Mouse (Mus musculus): ENCODE results near the gene Sucnr1. TPM values are rescaled to one million over a fixed set of nuclear protein-coding genes. Genes with fewer than 3 reads are reported as not detected.

Gene Sucnr1
- polyA plus RNA-seq, 1 experiment: 0.67 TPM

DNA sequence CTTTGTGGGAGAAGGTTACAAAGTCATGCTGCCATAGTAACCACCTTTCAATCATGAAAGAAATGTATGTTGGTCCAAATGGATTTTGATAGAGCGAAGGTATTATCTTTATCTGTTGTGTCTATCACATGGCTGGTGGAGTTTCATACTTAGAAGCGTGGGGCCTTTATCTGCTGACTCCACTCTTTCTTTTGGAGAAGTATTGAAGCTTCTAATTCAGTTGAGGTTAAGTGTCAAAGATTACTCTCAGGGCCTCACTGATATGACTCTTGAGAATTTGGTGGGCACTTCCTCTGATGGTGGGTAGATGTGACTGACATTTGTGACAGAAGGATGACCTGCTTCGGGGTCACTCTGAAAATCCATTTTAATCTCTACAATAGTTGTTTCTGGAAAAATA lies 26.1 kb downstream of the Sucnr1 start:
- WGBS: 88% methylated on average over 3 of the region's 3 CpGs
- H3K4me3 ChIP-seq (ENCODE audit: control insufficient read depth, insufficient read depth, low read length): no peak overlapping the region
- no peak for DNase-seq
- no peaks in the 10 kb centered on the region for H3K36me3 ChIP-seq (ENCODE audit: control insufficient read depth, insufficient read depth, low read length)
- TF ChIP-seq POLR2A (IDR thresholded peaks at IDR 0.05; ENCODE audit: control insufficient read depth, extremely low read depth, insufficient read depth, low read length, poor library complexity) (no peak), CTCF (IDR thresholded peaks at IDR 0.05; ENCODE audit: borderline replicate concordance, control insufficient read depth, extremely low read depth, insufficient read depth, low read length, poor library complexity) (no peak)
- no peaks in the 10 kb centered on the region for H3K27me3 ChIP-seq (ENCODE audit: control insufficient read depth, insufficient read depth, low read length)
- H3K4me1 ChIP-seq (replicated peaks; ENCODE audit: control insufficient read depth, insufficient read depth, low read length): no peaks in the 10 kb centered on the region
- H3K27ac ChIP-seq (ENCODE audit: control insufficient read depth, insufficient read depth, low read length): no peak overlapping the region

DNA sequence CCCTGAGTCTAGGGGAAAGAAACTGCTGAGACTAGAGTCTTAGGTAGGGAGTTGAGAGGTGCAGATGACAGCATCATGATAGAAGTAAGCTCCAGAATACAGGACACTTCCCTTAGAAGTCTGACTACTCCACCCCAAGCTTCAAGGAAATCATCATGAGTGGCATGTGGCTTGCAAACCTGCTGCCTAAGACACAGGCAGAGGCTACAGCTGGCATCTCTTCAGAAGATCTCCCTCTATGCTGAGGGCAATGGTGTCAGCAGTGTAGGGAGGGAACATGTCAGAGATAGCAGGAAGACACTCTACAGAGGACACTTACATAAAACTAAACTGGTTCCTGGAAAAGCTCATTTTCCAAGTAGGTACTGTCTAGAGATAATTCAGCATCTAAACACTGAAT lies 27.1 kb downstream of the Sucnr1 start:
- Histone ChIP-seq H3K4me3 (ENCODE audit: control insufficient read depth, insufficient read depth, low read length) (no peak overlapping the region), H3K36me3 (ENCODE audit: control insufficient read depth, insufficient read depth, low read length) (no peaks in the 10 kb centered on the region), H3K27me3 (ENCODE audit: control insufficient read depth, insufficient read depth, low read length) (no peaks in the 10 kb centered on the region), H3K27ac (ENCODE audit: control insufficient read depth, insufficient read depth, low read length) (no peak overlapping the region), H3K4me1 (replicated peaks; ENCODE audit: control insufficient read depth, insufficient read depth, low read length) (no peaks in the 10 kb centered on the region)
- TF ChIP-seq POLR2A (IDR thresholded peaks at IDR 0.05; ENCODE audit: control insufficient read depth, extremely low read depth, insufficient read depth, low read length, poor library complexity): no peak
- TF ChIP-seq CTCF (IDR thresholded peaks at IDR 0.05; ENCODE audit: borderline replicate concordance, control insufficient read depth, extremely low read depth, insufficient read depth, low read length, poor library complexity): no peak
- no peak for DNase-seq

DNA sequence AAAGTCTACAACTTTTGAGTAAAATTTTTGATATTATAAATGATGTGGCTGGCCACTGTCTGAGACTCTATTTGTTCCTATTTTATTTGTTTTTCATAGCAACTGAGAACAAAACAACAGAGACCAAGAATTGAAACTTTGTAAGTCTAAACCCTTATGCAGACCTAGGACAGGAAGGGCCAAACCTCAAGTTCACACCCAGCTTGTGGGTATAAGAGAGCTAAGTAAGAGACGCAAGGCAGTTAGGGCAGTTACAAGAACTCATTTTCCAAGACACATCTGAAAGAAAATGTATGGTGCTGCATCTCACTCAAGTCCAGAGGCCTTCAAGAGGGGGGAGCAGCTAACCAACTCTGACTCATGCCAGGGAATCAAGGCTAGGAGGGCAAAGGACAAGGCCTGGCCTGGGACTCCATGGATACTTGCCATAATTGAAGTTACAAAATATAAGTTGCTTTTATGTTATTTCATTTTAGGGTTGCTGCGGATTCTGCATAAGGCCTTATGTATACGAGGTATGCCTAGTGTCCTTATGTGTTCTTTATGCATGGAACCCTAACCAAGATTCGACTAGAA lies 29.6 kb downstream of the Sucnr1 start:
- WGBS: 82% methylated on average over 4 of the region's 4 CpGs
- no peak for DNase-seq

DNA sequence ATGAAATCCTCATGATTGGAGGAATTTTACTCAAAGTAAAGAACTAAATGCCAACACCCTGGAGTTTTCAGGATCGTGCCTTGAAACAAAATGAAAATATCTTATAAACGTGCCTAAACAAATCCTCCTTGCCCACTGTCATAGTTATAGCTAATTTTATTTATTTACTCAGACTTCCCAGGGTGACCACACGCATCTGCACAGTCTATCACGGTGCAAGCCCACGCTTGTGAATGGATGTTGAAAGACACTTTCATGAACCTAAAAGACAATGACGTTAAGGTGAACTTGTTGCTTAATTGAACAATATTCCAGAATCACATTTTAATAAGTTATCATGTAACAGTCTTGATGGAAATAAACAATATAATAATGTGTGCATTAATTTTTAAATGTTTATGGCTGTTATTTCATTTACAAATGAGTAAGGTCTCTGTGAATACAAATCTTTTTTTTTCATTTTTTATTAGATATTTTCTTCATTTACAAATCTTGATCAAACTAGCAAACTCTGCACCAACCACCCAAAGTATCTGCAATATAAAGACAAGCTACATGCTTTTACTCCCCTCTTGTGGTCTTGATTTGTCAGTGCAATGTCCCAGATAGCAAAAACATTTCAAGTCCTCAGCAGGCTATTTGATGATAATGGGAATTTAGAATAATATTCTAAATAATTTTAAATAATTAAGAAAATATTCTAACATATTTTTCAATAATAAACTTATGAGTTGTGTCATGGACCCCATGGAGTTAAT lies 30.4 kb downstream of the Sucnr1 start:
- 92% methylated on average over 6 of the region's 6 CpGs for WGBS
- Histone ChIP-seq H3K27me3 (ENCODE audit: control insufficient read depth, insufficient read depth, low read length) (no peaks in the 10 kb centered on the region), H3K27ac (ENCODE audit: control insufficient read depth, insufficient read depth, low read length) (no peak overlapping the region), H3K4me3 (ENCODE audit: control insufficient read depth, insufficient read depth, low read length) (no peak overlapping the region), H3K36me3 (ENCODE audit: control insufficient read depth, insufficient read depth, low read length) (no peaks in the 10 kb centered on the region), H3K4me1 (replicated peaks; ENCODE audit: control insufficient read depth, insufficient read depth, low read length) (no peaks in the 10 kb centered on the region)
- TF ChIP-seq CTCF (IDR thresholded peaks at IDR 0.05; ENCODE audit: borderline replicate concordance, control insufficient read depth, extremely low read depth, insufficient read depth, low read length, poor library complexity) (no peak), POLR2A (IDR thresholded peaks at IDR 0.05; ENCODE audit: control insufficient read depth, extremely low read depth, insufficient read depth, low read length, poor library complexity) (no peak)
- DNase-seq: no peak

More for the DNA sequence above, 29.6 kb downstream of the Sucnr1 start:
- no peak for TF ChIP-seq POLR2A (IDR thresholded peaks at IDR 0.05; ENCODE audit: control insufficient read depth, extremely low read depth, insufficient read depth, low read length, poor library complexity)
- no peak for TF ChIP-seq CTCF (IDR thresholded peaks at IDR 0.05; ENCODE audit: borderline replicate concordance, control insufficient read depth, extremely low read depth, insufficient read depth, low read length, poor library complexity)
- no peaks in the 10 kb centered on the region for H3K4me1 ChIP-seq (replicated peaks; ENCODE audit: control insufficient read depth, insufficient read depth, low read length)
- no peaks in the 10 kb centered on the region for H3K36me3 ChIP-seq (ENCODE audit: control insufficient read depth, insufficient read depth, low read length)
- H3K4me3 ChIP-seq (ENCODE audit: control insufficient read depth, insufficient read depth, low read length): no peak overlapping the region
- H3K27me3 ChIP-seq (ENCODE audit: control insufficient read depth, insufficient read depth, low read length): no peaks in the 10 kb centered on the region
- no peak overlapping the region for H3K27ac ChIP-seq (ENCODE audit: control insufficient read depth, insufficient read depth, low read length)

DNA sequence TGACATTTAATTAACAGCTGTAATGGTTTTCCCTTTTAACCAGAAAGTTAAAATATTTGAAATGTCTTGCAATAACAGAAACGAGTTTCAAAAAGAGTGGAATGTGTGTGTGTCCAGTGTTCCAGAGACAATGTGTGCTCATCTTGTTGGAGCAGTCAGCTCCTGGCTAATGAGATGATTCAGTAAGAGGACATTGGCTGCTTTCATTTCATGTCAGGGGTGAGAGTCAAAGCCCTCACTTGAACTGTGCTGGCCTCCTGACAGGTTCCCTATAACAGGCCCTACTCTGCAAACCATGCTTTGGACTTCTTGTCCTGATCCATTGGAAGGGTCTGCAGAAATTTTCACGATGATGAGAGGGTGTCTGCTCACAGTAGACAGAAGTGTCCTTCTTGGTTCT lies 32.9 kb downstream of the Sucnr1 start:
- no peaks in the 10 kb centered on the region for H3K27me3 ChIP-seq (ENCODE audit: control insufficient read depth, insufficient read depth, low read length)
- H3K4me3 ChIP-seq (ENCODE audit: control insufficient read depth, insufficient read depth, low read length): no peak overlapping the region
- no peak for DNase-seq
- H3K36me3 ChIP-seq (ENCODE audit: control insufficient read depth, insufficient read depth, low read length): no peaks in the 10 kb centered on the region
- no peak overlapping the region for H3K27ac ChIP-seq (ENCODE audit: control insufficient read depth, insufficient read depth, low read length)
- 76% methylated on average over 2 of the region's 2 CpGs for WGBS
- no peak for TF ChIP-seq CTCF (IDR thresholded peaks at IDR 0.05; ENCODE audit: borderline replicate concordance, control insufficient read depth, extremely low read depth, insufficient read depth, low read length, poor library complexity)
- no peak for TF ChIP-seq POLR2A (IDR thresholded peaks at IDR 0.05; ENCODE audit: control insufficient read depth, extremely low read depth, insufficient read depth, low read length, poor library complexity)
- no peaks in the 10 kb centered on the region for H3K4me1 ChIP-seq (replicated peaks; ENCODE audit: control insufficient read depth, insufficient read depth, low read length)

DNA sequence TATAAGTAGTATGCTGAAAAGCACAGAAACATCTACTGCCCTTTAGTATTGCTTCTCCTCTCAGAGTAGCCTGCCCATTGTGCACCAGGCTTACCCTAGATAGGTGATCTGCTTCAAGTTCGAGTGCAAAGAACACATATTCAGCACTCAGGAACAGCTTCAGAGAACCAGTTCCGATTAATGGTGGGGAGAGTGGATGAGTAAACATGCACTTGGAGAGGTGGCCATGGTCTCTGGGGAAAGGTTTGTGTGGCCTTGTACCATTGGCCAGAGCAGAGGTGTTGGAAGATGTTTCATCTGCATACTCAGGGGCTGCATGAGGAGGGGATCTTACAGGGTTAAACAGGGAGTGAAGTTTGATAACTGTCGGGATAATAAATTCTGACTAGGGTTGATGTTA lies 39.8 kb downstream of the Sucnr1 start:
- Histone ChIP-seq H3K27ac (ENCODE audit: control insufficient read depth, insufficient read depth, low read length) (no peak overlapping the region), H3K4me1 (replicated peaks; ENCODE audit: control insufficient read depth, insufficient read depth, low read length) (no peaks in the 10 kb centered on the region), H3K27me3 (ENCODE audit: control insufficient read depth, insufficient read depth, low read length) (no peaks in the 10 kb centered on the region), H3K36me3 (ENCODE audit: control insufficient read depth, insufficient read depth, low read length) (no peaks in the 10 kb centered on the region), H3K4me3 (ENCODE audit: control insufficient read depth, insufficient read depth, low read length) (no peak overlapping the region)
- TF ChIP-seq POLR2A (IDR thresholded peaks at IDR 0.05; ENCODE audit: control insufficient read depth, extremely low read depth, insufficient read depth, low read length, poor library complexity): no peak
- no peak for TF ChIP-seq CTCF (IDR thresholded peaks at IDR 0.05; ENCODE audit: borderline replicate concordance, control insufficient read depth, extremely low read depth, insufficient read depth, low read length, poor library complexity)
- DNase-seq: no peak
- 94% methylated on average over 3 of the region's 3 CpGs for WGBS
